Mouse (Mus musculus) CH12.LX (cell line): Measurements from ENCODE around the gene Cotl1. TPM values are rescaled to one million over a fixed set of nuclear protein-coding genes. Genes with fewer than 3 reads are reported as not detected.

ENCODE experiments used
- DNase-seq: peaks from one replicate; pipeline ENCODE4 v3.0.0-alpha.2; 2013; ENCODE audit errors: extremely low read depth
- H3K27ac ChIP-seq: 2 replicates; pipeline ENCODE4 v1.5.1; 2012; ENCODE audit warnings: low read depth, mild to moderate bottlenecking, control low read depth, moderate library complexity; ENCODE audit not compliant: insufficient read depth
- H3K27me3 ChIP-seq: replicated peaks from 2 replicates; pipeline ENCODE3; 2012; ENCODE audit warnings: inconsistent platforms
- H3K36me3 ChIP-seq, 2 experiments: replicated peaks in 1 of 2; 2 replicates each; pipeline versions ENCODE3 to v1.6.1; 2012; ENCODE audit warnings: inconsistent platforms in 1 of 2, low read length in 1 of 2, mild to moderate bottlenecking in 1 of 2, mixed read lengths in 1 of 2, moderate library complexity in 1 of 2; ENCODE audit not compliant: control insufficient read depth in 1 of 2, insufficient read depth in 1 of 2
- H3K4me1 ChIP-seq, 2 experiments: 2 replicates each; pipeline ENCODE4 v1.6.1; 2012; ENCODE audit warnings: inconsistent platforms in 1 of 2, moderate library complexity in 1 of 2; ENCODE audit not compliant: insufficient read depth in 2 of 2, control insufficient read depth in 1 of 2
- H3K4me2 ChIP-seq: 2 replicates; pipeline ENCODE4 v1.6.1; 2012; ENCODE audit warnings: low read depth, mild to moderate bottlenecking, control low read depth; ENCODE audit not compliant: poor library complexity, insufficient read depth, severe bottlenecking
- H3K4me3 ChIP-seq, 3 experiments: fragments of 150-350 bp in 1 of 3; sonication (generic) in 1 of 3; replicated peaks in 1 of 3; 2 replicates each; pipeline versions ENCODE3 to v1.5.1; 2011 to 2012; ENCODE audit warnings: low read depth in 2 of 3, low read length in 2 of 3, mild to moderate bottlenecking in 2 of 3, moderate library complexity in 2 of 3, control low read depth in 1 of 3, improper control_type of control experiment in 1 of 3, inconsistent platforms in 1 of 3, mixed read lengths in 1 of 3; ENCODE audit not compliant: poor library complexity in 1 of 3
- H3K79me2 ChIP-seq: replicated peaks from 2 replicates; pipeline ENCODE4 v1.6.1; 2012; ENCODE audit warnings: mild to moderate bottlenecking, moderate library complexity; ENCODE audit not compliant: control insufficient read depth, poor library complexity, insufficient read depth, severe bottlenecking; ENCODE audit errors: extremely low read depth
- H3K9ac ChIP-seq: 2 replicates; pipeline ENCODE4 v1.6.1; 2012; ENCODE audit warnings: low read depth, mild to moderate bottlenecking, control low read depth, moderate library complexity; ENCODE audit not compliant: insufficient read depth
- H3K9me3 ChIP-seq: replicated peaks from 2 replicates; pipeline ENCODE3; 2012; ENCODE audit warnings: low read length, inconsistent platforms, mixed read lengths
- CTCF ChIP-seq, 2 experiments: IDR thresholded peaks in 1 of 2; conservative IDR thresholded peaks in 1 of 2; 2 replicates each; pipeline ENCODE4 v1.5.1; 2011 to 2012; ENCODE audit warnings: low read depth in 2 of 2, low read length in 2 of 2, improper control_type of control experiment in 1 of 2, inconsistent platforms in 1 of 2, mild to moderate bottlenecking in 1 of 2, moderate library complexity in 1 of 2
- E2F4 ChIP-seq: IDR thresholded peaks from 2 replicates; pipeline ENCODE4 v1.6.1; 2011; ENCODE audit warnings: low read depth, low read length, improper control_type of control experiment; ENCODE audit not compliant: insufficient replicate concordance
- ELF1 ChIP-seq: IDR thresholded peaks from 2 replicates; pipeline ENCODE4 v1.6.1; 2014; ENCODE audit warnings: low read depth, mild to moderate bottlenecking, inconsistent platforms, low read length, improper control_type of control experiment
- EP300 ChIP-seq: IDR thresholded peaks from 2 replicates; pipeline ENCODE4 v1.6.1; 2011; ENCODE audit warnings: low read length, improper control_type of control experiment
- ETS1 ChIP-seq: conservative IDR thresholded peaks from 2 replicates; pipeline ENCODE4 v1.6.1; 2012; ENCODE audit warnings: low read depth, mild to moderate bottlenecking, inconsistent platforms, low read length, improper control_type of control experiment, moderate library complexity
- GABPA ChIP-seq: IDR thresholded peaks from 2 replicates; pipeline ENCODE4 v1.6.1; 2012; ENCODE audit warnings: low read depth, low read length, improper control_type of control experiment, inconsistent platforms; ENCODE audit not compliant: insufficient replicate concordance
- IRF4 ChIP-seq: IDR thresholded peaks from 2 replicates; pipeline ENCODE4 v1.6.1; 2014; ENCODE audit warnings: low read depth, mild to moderate bottlenecking, inconsistent platforms, low read length, improper control_type of control experiment
- JUN ChIP-seq: IDR thresholded peaks from 2 replicates; pipeline ENCODE4 v1.6.1; 2011; ENCODE audit warnings: low read depth, mild to moderate bottlenecking, low read length, improper control_type of control experiment, moderate library complexity; ENCODE audit not compliant: insufficient read depth
- MAX ChIP-seq: IDR thresholded peaks from 2 replicates; pipeline ENCODE4 v1.6.1; 2011; ENCODE audit warnings: low read length, improper control_type of control experiment
- MXI1 ChIP-seq: IDR thresholded peaks from 2 replicates; pipeline ENCODE4 v1.6.1; 2011; ENCODE audit warnings: mild to moderate bottlenecking, low read depth, low read length, improper control_type of control experiment
- MYC ChIP-seq: IDR thresholded peaks from 2 replicates; pipeline ENCODE4 v1.6.1; 2011; ENCODE audit warnings: low read depth, mild to moderate bottlenecking, improper control_type of control experiment, low read length
- NELFE ChIP-seq: IDR thresholded peaks from 2 replicates; pipeline ENCODE4 v1.6.1; 2011; ENCODE audit warnings: low read depth, low read length, improper control_type of control experiment
- NRF1 ChIP-seq: IDR thresholded peaks from 2 replicates; pipeline ENCODE4 v1.6.1; 2014; ENCODE audit warnings: low read depth, mild to moderate bottlenecking, inconsistent platforms, low read length, improper control_type of control experiment, moderate library complexity
- POLR2A ChIP-seq: IDR thresholded peaks from 2 replicates; pipeline ENCODE4 v1.6.1; 2011; ENCODE audit warnings: low read depth, mild to moderate bottlenecking, improper control_type of control experiment, low read length
- RAD21 ChIP-seq: IDR thresholded peaks from 2 replicates; pipeline ENCODE4 v1.6.1; 2011; ENCODE audit warnings: low read depth, mild to moderate bottlenecking, low read length, improper control_type of control experiment, moderate library complexity
- SMC3 ChIP-seq: IDR thresholded peaks from 2 replicates; pipeline ENCODE4 v1.6.1; 2011; ENCODE audit warnings: low read depth, low read length, improper control_type of control experiment
- USF1 ChIP-seq: IDR thresholded peaks from 2 replicates; pipeline ENCODE4 v1.6.1; 2014; ENCODE audit warnings: low read depth, mild to moderate bottlenecking, inconsistent platforms, low read length, improper control_type of control experiment
- ZKSCAN1 ChIP-seq: IDR thresholded peaks from 2 replicates; pipeline ENCODE4 v1.6.1; 2012; ENCODE audit warnings: low read depth, inconsistent platforms, low read length, improper control_type of control experiment, borderline replicate concordance
- ZNF384 ChIP-seq: IDR thresholded peaks from 2 replicates; pipeline ENCODE4 v1.6.1; 2012; ENCODE audit warnings: low read depth, low read length, improper control_type of control experiment, inconsistent platforms
- dilution Hi-C: fragments of 300-500 bp; cut with MboI; formaldehyde crosslinking; loops from 2 replicates; pipeline ENCODE4 v1.14.3; 2020; ENCODE audit warnings: low sequenced_read_pairs; ENCODE audit not compliant: extremely low pct_unique_long_range_greater_than_20kb, extremely low pct_ligation_motif_present
- in situ Hi-C: fragments of 300-500 bp; cut with MboI; formaldehyde crosslinking; loops from 3 replicates; pipeline ENCODE4 v1.14.3; 2019; ENCODE audit warnings: low sequenced_read_pairs, low pct_ligation_motif_present, low pct_unique_long_range_greater_than_20kb, mixed read lengths
- polyA plus RNA-seq: library from polyadenylated mRNA; unstranded; fragments of >175 nt; gene quantifications from 2 replicates; pipeline ENCODE4 v1.2.1, GENCODE M21; 2012; ENCODE audit warnings: low read depth; ENCODE audit not compliant: insufficient read length
- total RNA-seq, 2 experiments: library from RNA; depleted of rRNA; stranded (reverse); fragments of 300-350 nt in 1 of 2; fragments of >200 nt in 1 of 2; gene quantifications; 2 replicates each; pipeline ENCODE4 v1.2.3; 2012 to 2014

Gene Cotl1
- total and polyA plus RNA-seq, 3 experiments = 59.6 to 375 (median 135) TPM

DNA sequence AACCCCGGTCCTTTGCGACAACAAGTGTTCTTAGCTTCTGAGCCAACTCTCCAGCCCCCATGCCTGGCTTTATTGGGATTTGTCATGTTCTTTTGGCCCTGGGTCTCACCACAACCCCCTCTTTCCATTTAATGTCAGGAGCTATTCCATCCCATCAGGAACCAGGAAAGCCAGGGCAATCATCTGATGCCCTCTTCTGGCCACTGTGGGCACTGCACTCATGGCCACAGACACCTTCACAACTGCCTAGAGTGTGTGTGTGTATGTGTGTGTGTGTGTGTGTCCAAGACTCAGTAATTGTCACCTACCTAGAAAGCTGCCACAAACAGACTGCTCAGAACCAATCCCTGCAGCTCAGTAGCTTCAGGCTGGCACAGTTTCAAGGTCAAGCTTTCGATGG lies 46.8 kb upstream of the Cotl1 start:
- Histone ChIP-seq H3K9me3 (no peaks in the 10 kb centered on the region), H3K27me3 (peaks cover 3% of the 10 kb centered on the region), H3K79me2 (no peaks in the 10 kb centered on the region), H3K4me3 (no peak overlapping the region), H3K4me1 (peaks cover 0 to 2% of the 10 kb centered on the region in 2 experiments; a peak in 1 of 4 replicates), H3K36me3 (no peaks in the 10 kb centered on the region), H3K27ac (no peak overlapping the region), H3K4me2 (no peak overlapping the region), H3K9ac (no peak overlapping the region)
- peak; percentile 46 for TF ChIP-seq SMC3
- TF ChIP-seq RAD21 = peak; percentile 54
- TF ChIP-seq CTCF (conservative IDR thresholded peaks at IDR 0.05 in 1 of 2, IDR thresholded peaks at IDR 0.05 in 1 of 2; ENCODE audit: low read depth in 2 of 2, low read length in 2 of 2) = peak; percentile 64 to 77
- TF ChIP-seq NELFE = no peak
- dilution Hi-C loops = no loop called here
- DNase-seq = peak; percentile 17
- in situ Hi-C loops = no loop called here

DNA sequence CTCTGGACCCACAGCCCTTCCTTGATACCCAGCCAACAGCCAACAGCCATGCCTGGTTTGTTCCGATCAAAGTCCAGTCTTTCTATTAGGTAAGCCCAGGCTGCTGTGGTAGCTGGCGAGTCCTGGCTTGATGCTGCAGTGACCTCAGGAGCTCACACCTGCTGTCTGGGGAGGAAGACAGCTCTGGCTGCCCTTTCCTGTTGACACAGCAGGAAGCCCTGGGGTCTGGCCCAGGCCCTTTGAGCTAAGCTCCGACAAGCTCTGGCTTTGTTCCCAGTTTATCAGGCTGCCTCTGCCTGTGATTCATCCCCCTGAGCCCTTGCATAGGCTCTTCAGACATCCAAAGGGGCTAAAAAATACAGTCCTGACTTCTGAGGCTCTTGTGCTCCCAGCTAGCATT lies 45.3 kb upstream of the Cotl1 start:
- TF ChIP-seq USF1 (no peak), ETS1 (no peak), NRF1 (no peak), POLR2A (no peak), IRF4 (no peak), EP300 (no peak), ZKSCAN1 (no peak), JUN (no peak)
- peaks cover 0 to 2% of the 10 kb centered on the region in 2 experiments; a peak in 1 of 4 replicates for H3K4me1 ChIP-seq
- no peak overlapping the region for H3K4me3 ChIP-seq
- dilution Hi-C loops = no loop called here
- in situ Hi-C loops = no loop called here
- no peak overlapping the region for H3K4me2 ChIP-seq
- no peaks in the 10 kb centered on the region for H3K36me3 ChIP-seq
- H3K9me3 ChIP-seq = no peaks in the 10 kb centered on the region
- peaks cover 3% of the 10 kb centered on the region for H3K27me3 ChIP-seq
- H3K79me2 ChIP-seq = no peaks in the 10 kb centered on the region
- no peak overlapping the region for H3K9ac ChIP-seq
- no peak overlapping the region for H3K27ac ChIP-seq
- DNase-seq = no peak

- in situ Hi-C loops (no loop called here), dilution Hi-C loops (no loop called here)
- Histone ChIP-seq H3K4me3 (no peak overlapping the region), H3K36me3 (no peaks in the 10 kb centered on the region), H3K79me2 (no peaks in the 10 kb centered on the region), H3K4me1 (no peaks in the 10 kb centered on the region), H3K4me2 (no peak overlapping the region), H3K9ac (no peak overlapping the region), H3K27ac (no peak overlapping the region), H3K27me3 (no peaks in the 10 kb centered on the region), H3K9me3 (no peaks in the 10 kb centered on the region)
- no peak for TF ChIP-seq MYC
- TF ChIP-seq ELF1 = no peak
- no peak for TF ChIP-seq MAX
- no peak for TF ChIP-seq ZNF384
- TF ChIP-seq E2F4 = no peak
- no peak for TF ChIP-seq MXI1
- TF ChIP-seq GABPA = no peak
- DNase-seq = no peak
These were observed 42.9 kb upstream of the Cotl1 start for GRCm38 (mm10) chr8:119883281-119883680.
